Mouse (Mus musculus) thymus, postnatal 25 days (tissue): Measurements from ENCODE around the gene Rpp14.

Source experiments
- DNase-seq: peaks from one replicate; pipeline ENCODE4 v3.0.0; 2022

Rpp14 gene

GRCm38 (mm10) chr14:8080165-8080679, at the start of gene Rpp14:
Rpp14 (plus strand) TSS chr14:8080367.
- peak; percentile 93 for DNase-seq

- DNase-seq, result no peak
Observed at GRCm38 (mm10) chr14:8030535-8030934, 49.6 kb upstream of the Rpp14 start.

- no peak for DNase-seq
Observed at GRCm38 (mm10) chr14:8032087-8032944, 47.9 kb upstream of the Rpp14 start.

GRCm38 (mm10) chr14:8034561-8034960, 45.6 kb upstream of the Rpp14 start:
- no peak for DNase-seq

GRCm38 (mm10) chr14:8035951-8036350, 44.2 kb upstream of the Rpp14 start:
- no peak for DNase-seq

- no peak for DNase-seq
Observed at GRCm38 (mm10) chr14:8036406-8036805, 43.8 kb upstream of the Rpp14 start.

GRCm38 (mm10) chr14:8038150-8038549, 42.0 kb upstream of the Rpp14 start:
- DNase-seq, result no peak

- DNase-seq, result no peak
Observed at GRCm38 (mm10) chr14:8038791-8039448, 41.2 kb upstream of the Rpp14 start.

- DNase-seq, result no peak
Observed at GRCm38 (mm10) chr14:8040179-8040578, 40.0 kb upstream of the Rpp14 start.

- no peak for DNase-seq
Observed at GRCm38 (mm10) chr14:8040911-8041678, 39.1 kb upstream of the Rpp14 start.

- no peak for DNase-seq
Observed at GRCm38 (mm10) chr14:8042120-8042519, 38.0 kb upstream of the Rpp14 start.

- no peak for DNase-seq
Observed at GRCm38 (mm10) chr14:8042577-8042976, 37.6 kb upstream of the Rpp14 start.

GRCm38 (mm10) chr14:8044330-8044729, 35.8 kb upstream of the Rpp14 start:
- peak; percentile 23 for DNase-seq

- DNase-seq, result no peak
Observed at GRCm38 (mm10) chr14:8044786-8045185, 35.4 kb upstream of the Rpp14 start.

- no peak for DNase-seq
Observed at GRCm38 (mm10) chr14:8045187-8045846, 34.9 kb upstream of the Rpp14 start.

GRCm38 (mm10) chr14:8046839-8047238, 33.3 kb upstream of the Rpp14 start:
- DNase-seq, result no peak

GRCm38 (mm10) chr14:8049334-8049733, 30.8 kb upstream of the Rpp14 start:
- DNase-seq, result no peak

GRCm38 (mm10) chr14:8051869-8052268, 28.3 kb upstream of the Rpp14 start:
- no peak for DNase-seq

- DNase-seq, result no peak
Observed at GRCm38 (mm10) chr14:8052661-8053060, 27.5 kb upstream of the Rpp14 start.

GRCm38 (mm10) chr14:8054310-8055102, 25.7 kb upstream of the Rpp14 start:
- DNase-seq, result no peak

- no peak for DNase-seq
Observed at GRCm38 (mm10) chr14:8056076-8056475, 24.1 kb upstream of the Rpp14 start.

GRCm38 (mm10) chr14:8059938-8060337, 20.2 kb upstream of the Rpp14 start:
- DNase-seq, result no peak
